Mouse (Mus musculus) T-helper 2 cell (primary cell): ENCODE results near the gene Tmem130.

Experiments used
- in situ Hi-C: fragments of 300-600 bp; cut with MboI, MseI; formaldehyde crosslinking; loops from one replicate; pipeline ENCODE4 v1.15.1; 2025; ENCODE audit warnings: high pct_unique_total_duplicates

Tmem130 gene

DNA sequence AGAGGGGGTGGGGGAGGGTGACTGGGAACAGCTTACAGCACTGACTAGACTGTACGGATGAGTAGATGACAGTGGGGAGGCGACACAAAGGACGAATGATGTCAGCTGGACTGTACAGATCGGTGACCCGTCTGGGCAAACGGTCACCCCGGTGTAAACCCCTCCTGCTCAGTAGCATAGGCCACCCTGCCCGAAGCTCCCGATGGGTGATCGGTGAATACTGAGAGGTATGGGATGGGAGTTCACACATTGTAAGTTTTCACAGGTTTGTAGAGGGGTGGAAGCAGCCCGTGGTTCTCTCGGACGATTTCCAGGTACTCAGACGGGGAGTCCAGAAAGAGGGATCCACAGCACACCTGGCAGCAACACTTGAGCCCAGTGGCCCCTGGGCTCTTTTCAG is 24.5 kb downstream of the Tmem130 start:
- in situ Hi-C loops, result no loop called here

DNA sequence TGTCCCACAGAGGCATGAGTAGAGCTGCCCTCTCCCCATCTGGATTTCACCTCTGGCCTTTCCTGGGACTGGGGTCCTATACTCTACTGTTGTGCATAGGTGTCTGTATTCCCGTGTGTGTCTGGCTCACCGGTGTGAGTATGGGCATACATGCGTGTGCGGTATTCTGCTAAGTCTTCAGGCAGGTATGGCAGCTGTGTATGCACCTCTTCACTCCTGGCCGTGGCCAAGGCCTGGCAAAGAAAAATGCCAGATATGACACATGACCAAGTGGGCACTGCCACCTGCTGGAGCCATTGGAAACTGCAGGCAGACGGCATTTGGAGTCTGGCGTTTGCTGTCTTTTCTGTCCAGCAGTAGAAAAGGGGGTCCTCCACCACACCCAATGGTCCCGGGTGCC is 26.7 kb downstream of the Tmem130 start:
- in situ Hi-C loops, result loop anchor here (5.0 kb wide), 1 partner anchor 348 kb away; no protein-coding TSS in a partner anchor

DNA sequence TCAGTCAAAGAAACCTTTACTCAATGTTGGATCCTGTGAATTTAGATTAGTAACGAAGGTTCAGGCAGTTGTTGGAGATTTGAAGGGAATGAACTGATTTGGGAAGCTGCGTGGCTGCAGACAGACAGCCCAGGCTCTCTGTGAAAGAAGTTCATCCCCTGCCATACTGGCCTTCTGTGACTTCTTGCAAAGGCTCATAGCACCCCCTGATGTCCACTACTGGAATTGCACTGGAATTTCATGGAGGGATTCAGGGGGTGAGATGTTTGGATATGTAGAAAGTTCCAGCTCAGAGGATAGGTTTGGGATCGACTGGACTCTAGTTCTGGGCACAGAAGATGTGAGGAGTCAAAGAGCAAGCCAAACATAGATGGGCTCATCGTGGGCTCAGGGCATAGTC is 27.7 kb downstream of the Tmem130 start:
- in situ Hi-C loops, result loop anchor here (5.0 kb wide), 1 partner anchor 347 kb away; no protein-coding TSS in a partner anchor

DNA sequence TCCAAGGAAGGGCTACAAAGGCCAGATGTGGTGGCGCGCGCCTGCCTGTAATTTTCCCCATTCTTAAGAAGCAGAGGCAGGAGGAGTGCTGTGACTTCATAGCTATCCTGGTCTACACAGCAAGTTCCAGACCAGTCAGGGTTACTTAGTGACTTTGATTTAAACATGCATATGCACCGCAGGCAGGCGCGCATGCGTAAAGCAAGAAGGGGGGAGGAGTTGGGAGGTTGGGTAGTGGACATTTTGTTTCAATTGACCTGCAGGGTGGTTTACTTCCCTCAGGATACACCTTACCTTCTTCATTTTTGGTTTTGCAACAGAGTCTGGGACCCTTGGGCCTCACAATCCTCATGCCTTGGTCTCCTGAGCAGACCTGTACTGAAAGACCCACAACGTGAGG is 32.4 kb downstream of the Tmem130 start:
- in situ Hi-C loops, result loop anchor here (10.0 kb wide), 1 partner anchor 264 kb away; no protein-coding TSS in a partner anchor

- in situ Hi-C loops, result loop anchor here (10.0 kb wide), 1 partner anchor 263 kb away; no protein-coding TSS in a partner anchor
Measured at GRCm38 (mm10) chr5:144728237-144728636, 33.4 kb downstream of the Tmem130 start.

DNA sequence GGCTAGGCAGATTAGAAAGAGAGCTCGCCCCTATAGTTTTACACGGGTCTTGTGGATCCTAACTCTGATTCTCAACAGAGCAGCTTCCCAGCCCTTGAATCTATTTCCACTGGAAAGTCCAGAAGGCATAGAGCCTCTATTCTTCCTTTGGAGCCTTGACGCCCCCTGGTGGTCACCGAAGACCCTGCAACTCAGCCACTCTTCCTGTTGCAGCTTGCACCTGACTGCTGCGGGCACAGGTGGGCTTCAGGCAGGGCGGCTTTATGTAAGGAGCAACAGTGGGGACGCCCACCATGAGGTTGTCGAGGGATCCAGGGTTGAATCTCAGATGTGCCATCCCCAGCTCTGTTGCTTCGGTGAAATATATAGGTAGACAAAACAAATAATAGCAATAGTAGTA is 34.5 kb downstream of the Tmem130 start:
- in situ Hi-C loops, result loop anchor here (10.0 kb wide), 1 partner anchor 262 kb away; no protein-coding TSS in a partner anchor

GRCm38 (mm10) chr5:144725554-144725953 is 36.1 kb downstream of the Tmem130 start:
- in situ Hi-C loops, result loop anchor here (10.0 kb wide), 1 partner anchor 261 kb away; no protein-coding TSS in a partner anchor

DNA sequence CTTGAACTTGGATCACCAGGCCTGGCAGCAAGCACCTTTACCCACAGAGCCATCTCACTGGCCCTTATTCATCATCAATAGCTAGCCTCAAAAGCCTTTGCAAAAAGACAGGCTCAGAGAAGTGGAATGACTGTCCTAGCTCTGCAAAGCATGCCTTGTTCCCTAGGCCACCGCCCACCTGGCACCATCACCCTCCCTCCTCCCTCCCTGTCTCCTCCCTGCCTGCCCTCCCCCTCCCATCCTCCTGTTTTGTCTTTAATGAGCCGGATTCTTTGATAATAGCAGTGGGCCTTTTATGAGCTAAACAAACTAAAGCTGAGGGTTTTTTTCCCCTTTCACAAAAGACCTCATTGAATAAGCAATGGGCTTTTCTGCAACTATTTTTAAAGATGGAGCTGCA is 36.7 kb downstream of the Tmem130 start:
- in situ Hi-C loops, result loop anchor here (10.0 kb wide), 1 partner anchor 260 kb away; no protein-coding TSS in a partner anchor

DNA sequence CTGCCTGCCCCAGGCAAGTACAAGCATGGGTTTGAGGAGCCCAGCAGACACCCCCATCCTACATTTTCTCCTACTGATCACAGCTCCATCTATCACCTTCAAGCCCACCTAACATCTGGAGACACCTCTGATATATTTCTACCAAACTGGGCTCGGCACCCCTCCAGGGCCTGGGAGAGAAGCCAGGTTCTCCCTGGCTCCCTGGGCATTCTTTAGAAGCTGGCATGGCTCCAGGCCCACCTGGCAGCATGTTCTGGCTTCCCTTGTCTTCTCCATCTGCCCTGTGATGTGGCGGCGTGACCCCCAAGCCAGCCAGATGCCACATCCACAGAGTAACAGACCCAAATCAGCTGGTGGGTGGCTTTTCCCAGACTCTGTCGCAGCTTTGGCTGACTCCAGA is 41.3 kb downstream of the Tmem130 start:
- in situ Hi-C loops, result loop anchor here (10.0 kb wide), 1 partner anchor 255 kb away; no protein-coding TSS in a partner anchor

DNA sequence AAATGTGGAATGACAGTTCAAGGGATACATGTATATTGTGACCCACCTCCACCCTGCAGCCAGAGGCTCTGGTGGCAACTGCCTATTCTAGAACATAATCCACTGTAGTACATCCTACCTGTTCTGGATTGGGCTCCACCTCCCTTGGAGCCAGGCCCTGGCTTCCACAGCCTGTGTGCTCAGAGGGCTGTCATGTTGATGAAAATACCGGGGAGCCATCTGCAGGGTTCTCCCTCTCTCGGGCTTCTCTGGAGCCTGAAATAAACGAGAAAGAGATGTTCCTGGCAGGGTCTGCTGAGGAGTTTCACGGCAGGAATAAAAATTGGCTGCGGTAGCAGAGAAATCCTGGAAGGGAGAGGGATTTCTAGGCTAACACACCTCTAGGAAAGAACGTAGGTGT is 41.8 kb downstream of the Tmem130 start:
- in situ Hi-C loops, result loop anchor here (10.0 kb wide), 1 partner anchor 255 kb away; no protein-coding TSS in a partner anchor

GRCm38 (mm10) chr5:144717186-144717585 is 44.4 kb downstream of the Tmem130 start:
- in situ Hi-C loops, result no loop called here

DNA sequence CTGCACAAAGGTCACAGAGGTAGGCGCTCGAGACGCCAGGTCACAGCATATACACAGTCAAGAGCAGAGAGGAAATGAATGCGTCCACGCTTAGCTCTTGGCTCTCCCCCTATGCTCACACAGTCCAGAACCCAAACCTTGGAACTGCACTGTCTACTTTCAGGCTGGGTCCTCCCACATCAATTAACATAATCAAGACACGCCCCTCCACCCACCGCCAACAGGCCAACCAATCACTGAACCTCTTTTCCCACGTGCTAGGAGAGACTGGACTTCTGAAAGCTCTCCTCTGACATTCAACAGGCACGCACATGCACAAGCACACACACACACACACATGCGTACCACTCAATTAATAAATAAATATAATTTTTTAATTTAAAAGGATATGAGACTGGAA is 48.2 kb downstream of the Tmem130 start:
- in situ Hi-C loops, result no loop called here

DNA sequence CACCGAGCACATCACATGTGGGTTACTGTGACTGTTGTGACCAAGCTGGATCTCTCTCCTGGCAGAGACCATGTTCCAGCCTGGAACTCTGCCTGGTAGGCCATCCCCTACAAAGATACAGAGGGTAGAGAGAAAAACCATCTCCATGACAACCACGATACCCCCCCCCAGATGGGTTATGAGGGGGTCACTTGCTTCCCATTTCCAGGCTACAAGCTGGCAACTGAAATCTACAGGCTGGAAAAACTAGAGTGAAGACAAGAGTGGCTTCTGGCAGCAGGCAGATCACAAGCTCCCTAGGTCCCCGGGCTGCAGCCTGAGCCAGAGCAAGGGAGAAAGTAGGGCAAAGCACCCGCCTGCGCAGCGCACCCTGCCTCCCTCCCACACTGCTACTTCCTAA is 54.0 kb downstream of the Tmem130 start:
- in situ Hi-C loops, result no loop called here

DNA sequence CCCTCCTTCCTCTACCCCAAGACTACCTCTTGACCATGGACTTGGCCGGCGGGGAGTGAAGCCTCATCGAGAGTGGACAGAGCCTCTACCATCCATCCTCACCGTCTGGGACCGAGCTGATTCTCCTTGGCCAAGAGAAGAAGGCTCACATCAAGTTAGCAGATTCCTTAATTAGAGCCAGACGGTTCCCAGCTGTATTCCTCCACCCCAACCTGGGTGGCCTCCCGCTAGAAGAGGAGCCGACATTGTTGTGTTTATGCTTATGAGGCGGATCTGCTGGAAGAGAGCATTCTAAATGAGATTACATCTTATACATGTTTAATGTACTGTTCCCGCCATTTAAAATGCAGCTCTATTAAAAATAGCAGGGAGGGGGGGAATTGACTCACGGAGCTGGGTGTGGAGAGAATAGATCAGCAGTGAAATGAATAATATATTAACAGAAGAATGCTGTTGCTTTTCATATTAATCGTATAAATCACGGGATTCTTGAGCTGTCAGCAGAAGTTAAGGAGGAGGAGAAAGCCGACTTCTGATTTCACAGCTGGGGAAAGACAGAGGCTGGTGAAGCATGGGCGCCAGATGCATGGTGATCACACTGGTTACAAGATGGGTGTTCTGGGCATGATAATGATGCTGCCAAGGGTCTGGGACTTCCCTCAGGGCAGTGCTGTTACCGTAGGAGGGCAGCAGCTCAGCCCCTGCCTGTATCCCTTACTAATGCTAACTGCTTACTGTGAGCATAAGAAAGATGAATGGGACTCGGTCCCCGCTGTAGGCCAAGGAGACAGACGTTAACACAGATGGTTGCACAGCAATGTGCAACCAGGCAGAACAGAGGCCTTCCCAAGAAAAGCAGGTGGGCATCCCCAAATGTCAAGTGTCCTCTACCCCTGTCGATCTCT is 57.9 kb downstream of the Tmem130 start:
- in situ Hi-C loops, result no loop called here

- in situ Hi-C loops, result no loop called here
Measured at GRCm38 (mm10) chr5:144695289-144696060, 66.1 kb downstream of the Tmem130 start.

GRCm38 (mm10) chr5:144694161-144694560 is 67.5 kb downstream of the Tmem130 start:
- in situ Hi-C loops, result no loop called here

DNA sequence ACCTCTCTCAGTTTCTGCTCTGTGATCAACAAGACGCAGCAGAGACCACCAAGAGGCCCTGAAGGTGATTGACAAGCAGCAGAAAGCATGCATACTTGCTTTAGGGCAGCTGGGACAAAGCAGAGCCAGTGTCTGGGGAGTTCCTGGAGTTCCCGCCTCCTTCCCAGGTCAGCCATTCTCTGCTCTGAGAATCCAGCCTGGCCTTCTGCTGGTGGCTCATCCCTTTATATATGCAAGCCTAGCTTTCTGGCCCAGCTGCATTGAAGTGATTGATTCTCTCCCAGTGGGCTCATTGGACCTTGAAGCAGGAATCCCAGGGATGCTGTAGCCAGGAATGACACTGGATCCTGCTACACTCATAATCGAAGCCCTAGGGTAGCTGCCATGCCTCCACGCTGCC is 70.2 kb downstream of the Tmem130 start:
- in situ Hi-C loops, result no loop called here

- in situ Hi-C loops, result no loop called here
Measured at GRCm38 (mm10) chr5:144688371-144688770, 73.2 kb downstream of the Tmem130 start.
